Mouse (Mus musculus) CH12.LX (cell line): ENCODE data around the gene 4930447C04Rik. TPM values are rescaled to one million over a fixed set of nuclear protein-coding genes. Genes with fewer than 3 reads are reported as not detected.

Source experiments
- DNase-seq: peaks from one replicate; pipeline ENCODE4 v3.0.0-alpha.2; 2013; ENCODE audit errors: extremely low read depth
- H3K27ac ChIP-seq: 2 replicates; pipeline ENCODE4 v1.5.1; 2012; ENCODE audit warnings: low read depth, mild to moderate bottlenecking, control low read depth, moderate library complexity; ENCODE audit not compliant: insufficient read depth
- H3K27me3 ChIP-seq: replicated peaks from 2 replicates; pipeline ENCODE3; 2012; ENCODE audit warnings: inconsistent platforms
- H3K36me3 ChIP-seq, 2 experiments: replicated peaks in 1 of 2; 2 replicates each; pipeline versions ENCODE3 to v1.6.1; 2012; ENCODE audit warnings: inconsistent platforms in 1 of 2, low read length in 1 of 2, mild to moderate bottlenecking in 1 of 2, mixed read lengths in 1 of 2, moderate library complexity in 1 of 2; ENCODE audit not compliant: control insufficient read depth in 1 of 2, insufficient read depth in 1 of 2
- H3K4me1 ChIP-seq, 2 experiments: 2 replicates each; pipeline ENCODE4 v1.6.1; 2012; ENCODE audit warnings: inconsistent platforms in 1 of 2, moderate library complexity in 1 of 2; ENCODE audit not compliant: insufficient read depth in 2 of 2, control insufficient read depth in 1 of 2
- H3K4me2 ChIP-seq: 2 replicates; pipeline ENCODE4 v1.6.1; 2012; ENCODE audit warnings: low read depth, mild to moderate bottlenecking, control low read depth; ENCODE audit not compliant: poor library complexity, insufficient read depth, severe bottlenecking
- H3K4me3 ChIP-seq, 3 experiments: fragments of 150-350 bp in 1 of 3; sonication (generic) in 1 of 3; replicated peaks in 1 of 3; 2 replicates each; pipeline versions ENCODE3 to v1.5.1; 2011 to 2012; ENCODE audit warnings: low read depth in 2 of 3, low read length in 2 of 3, mild to moderate bottlenecking in 2 of 3, moderate library complexity in 2 of 3, control low read depth in 1 of 3, improper control_type of control experiment in 1 of 3, inconsistent platforms in 1 of 3, mixed read lengths in 1 of 3; ENCODE audit not compliant: poor library complexity in 1 of 3
- H3K79me2 ChIP-seq: replicated peaks from 2 replicates; pipeline ENCODE4 v1.6.1; 2012; ENCODE audit warnings: mild to moderate bottlenecking, moderate library complexity; ENCODE audit not compliant: control insufficient read depth, poor library complexity, insufficient read depth, severe bottlenecking; ENCODE audit errors: extremely low read depth
- H3K9ac ChIP-seq: 2 replicates; pipeline ENCODE4 v1.6.1; 2012; ENCODE audit warnings: low read depth, mild to moderate bottlenecking, control low read depth, moderate library complexity; ENCODE audit not compliant: insufficient read depth
- H3K9me3 ChIP-seq: replicated peaks from 2 replicates; pipeline ENCODE3; 2012; ENCODE audit warnings: low read length, inconsistent platforms, mixed read lengths
- BHLHE40 ChIP-seq: IDR thresholded peaks from 2 replicates; pipeline ENCODE4 v1.6.1; 2011; ENCODE audit warnings: mild to moderate bottlenecking, low read depth, low read length, improper control_type of control experiment
- CHD1 ChIP-seq: IDR thresholded peaks from 2 replicates; pipeline ENCODE4 v1.6.1; 2012; ENCODE audit warnings: low read depth, low read length, improper control_type of control experiment, inconsistent platforms
- CHD2 ChIP-seq: IDR thresholded peaks from 2 replicates; pipeline ENCODE4 v1.6.1; 2011; ENCODE audit warnings: low read length, improper control_type of control experiment
- CTCF ChIP-seq, 2 experiments: IDR thresholded peaks in 1 of 2; conservative IDR thresholded peaks in 1 of 2; 2 replicates each; pipeline ENCODE4 v1.5.1; 2011 to 2012; ENCODE audit warnings: low read depth in 2 of 2, low read length in 2 of 2, improper control_type of control experiment in 1 of 2, inconsistent platforms in 1 of 2, mild to moderate bottlenecking in 1 of 2, moderate library complexity in 1 of 2
- E2F4 ChIP-seq: IDR thresholded peaks from 2 replicates; pipeline ENCODE4 v1.6.1; 2011; ENCODE audit warnings: low read depth, low read length, improper control_type of control experiment; ENCODE audit not compliant: insufficient replicate concordance
- ELF1 ChIP-seq: IDR thresholded peaks from 2 replicates; pipeline ENCODE4 v1.6.1; 2014; ENCODE audit warnings: low read depth, mild to moderate bottlenecking, inconsistent platforms, low read length, improper control_type of control experiment
- EP300 ChIP-seq: IDR thresholded peaks from 2 replicates; pipeline ENCODE4 v1.6.1; 2011; ENCODE audit warnings: low read length, improper control_type of control experiment
- ETS1 ChIP-seq: conservative IDR thresholded peaks from 2 replicates; pipeline ENCODE4 v1.6.1; 2012; ENCODE audit warnings: low read depth, mild to moderate bottlenecking, inconsistent platforms, low read length, improper control_type of control experiment, moderate library complexity
- GABPA ChIP-seq: IDR thresholded peaks from 2 replicates; pipeline ENCODE4 v1.6.1; 2012; ENCODE audit warnings: low read depth, low read length, improper control_type of control experiment, inconsistent platforms; ENCODE audit not compliant: insufficient replicate concordance
- HCFC1 ChIP-seq: IDR thresholded peaks from 2 replicates; pipeline ENCODE4 v1.6.1; 2012; ENCODE audit warnings: low read depth, mild to moderate bottlenecking, inconsistent platforms, low read length, improper control_type of control experiment
- IRF4 ChIP-seq: IDR thresholded peaks from 2 replicates; pipeline ENCODE4 v1.6.1; 2014; ENCODE audit warnings: low read depth, mild to moderate bottlenecking, inconsistent platforms, low read length, improper control_type of control experiment
- JUN ChIP-seq: IDR thresholded peaks from 2 replicates; pipeline ENCODE4 v1.6.1; 2011; ENCODE audit warnings: low read depth, mild to moderate bottlenecking, low read length, improper control_type of control experiment, moderate library complexity; ENCODE audit not compliant: insufficient read depth
- JUND ChIP-seq: conservative IDR thresholded peaks from 2 replicates; pipeline ENCODE4 v1.6.1; 2011; ENCODE audit warnings: low read depth, low read length, improper control_type of control experiment
- KAT2A ChIP-seq: IDR thresholded peaks from 2 replicates; pipeline ENCODE4 v1.6.1; 2012; ENCODE audit warnings: low read length, improper control_type of control experiment, inconsistent platforms; ENCODE audit not compliant: insufficient replicate concordance
- MAFK ChIP-seq: IDR thresholded peaks from 2 replicates; pipeline ENCODE4 v1.6.1; 2011; ENCODE audit warnings: low read length, improper control_type of control experiment; ENCODE audit not compliant: insufficient replicate concordance
- MAX ChIP-seq: IDR thresholded peaks from 2 replicates; pipeline ENCODE4 v1.6.1; 2011; ENCODE audit warnings: low read length, improper control_type of control experiment
- MAZ ChIP-seq: IDR thresholded peaks from 2 replicates; pipeline ENCODE4 v1.6.1; 2012; ENCODE audit warnings: low read depth, mild to moderate bottlenecking, inconsistent platforms, low read length, improper control_type of control experiment, moderate library complexity
- MEF2A ChIP-seq: IDR thresholded peaks from 2 replicates; pipeline ENCODE4 v1.6.1; 2014; ENCODE audit warnings: low read depth, mild to moderate bottlenecking, inconsistent platforms, low read length, improper control_type of control experiment, borderline replicate concordance
- MXI1 ChIP-seq: IDR thresholded peaks from 2 replicates; pipeline ENCODE4 v1.6.1; 2011; ENCODE audit warnings: mild to moderate bottlenecking, low read depth, low read length, improper control_type of control experiment
- MYC ChIP-seq: IDR thresholded peaks from 2 replicates; pipeline ENCODE4 v1.6.1; 2011; ENCODE audit warnings: low read depth, mild to moderate bottlenecking, improper control_type of control experiment, low read length
- NELFE ChIP-seq: IDR thresholded peaks from 2 replicates; pipeline ENCODE4 v1.6.1; 2011; ENCODE audit warnings: low read depth, low read length, improper control_type of control experiment
- NRF1 ChIP-seq: IDR thresholded peaks from 2 replicates; pipeline ENCODE4 v1.6.1; 2014; ENCODE audit warnings: low read depth, mild to moderate bottlenecking, inconsistent platforms, low read length, improper control_type of control experiment, moderate library complexity
- PAX5 ChIP-seq: IDR thresholded peaks from 2 replicates; pipeline ENCODE4 v1.6.1; 2012; ENCODE audit warnings: low read length, inconsistent platforms, mixed read lengths
- POLR2A ChIP-seq: IDR thresholded peaks from 2 replicates; pipeline ENCODE4 v1.6.1; 2011; ENCODE audit warnings: low read depth, mild to moderate bottlenecking, improper control_type of control experiment, low read length
- POLR2AphosphoS2 ChIP-seq: IDR thresholded peaks from 2 replicates; pipeline ENCODE4 v1.6.1; 2011; ENCODE audit warnings: low read depth, low read length, improper control_type of control experiment
- RAD21 ChIP-seq: IDR thresholded peaks from 2 replicates; pipeline ENCODE4 v1.6.1; 2011; ENCODE audit warnings: low read depth, mild to moderate bottlenecking, low read length, improper control_type of control experiment, moderate library complexity
- RCOR1 ChIP-seq: conservative IDR thresholded peaks from 2 replicates; pipeline ENCODE4 v1.6.1; 2012; ENCODE audit warnings: low read depth, mild to moderate bottlenecking, inconsistent platforms, low read length, improper control_type of control experiment
- SIN3A ChIP-seq: IDR thresholded peaks from 2 replicates; pipeline ENCODE4 v1.6.1; 2012; ENCODE audit warnings: low read length, improper control_type of control experiment, inconsistent platforms
- SMC3 ChIP-seq: IDR thresholded peaks from 2 replicates; pipeline ENCODE4 v1.6.1; 2011; ENCODE audit warnings: low read depth, low read length, improper control_type of control experiment
- TBP ChIP-seq: conservative IDR thresholded peaks from 2 replicates; pipeline ENCODE4 v1.6.1; 2011; ENCODE audit warnings: low read depth, low read length, improper control_type of control experiment
- TCF12 ChIP-seq: IDR thresholded peaks from 2 replicates; pipeline ENCODE4 v1.6.1; 2014; ENCODE audit warnings: low read depth, mild to moderate bottlenecking, inconsistent platforms, low read length, improper control_type of control experiment
- UBTF ChIP-seq: IDR thresholded peaks from 2 replicates; pipeline ENCODE4 v1.6.1; 2012; ENCODE audit warnings: low read depth, mild to moderate bottlenecking, inconsistent platforms, low read length, improper control_type of control experiment, moderate library complexity
- USF1 ChIP-seq: IDR thresholded peaks from 2 replicates; pipeline ENCODE4 v1.6.1; 2014; ENCODE audit warnings: low read depth, mild to moderate bottlenecking, inconsistent platforms, low read length, improper control_type of control experiment
- USF2 ChIP-seq: conservative IDR thresholded peaks from 2 replicates; pipeline ENCODE4 v1.6.1; 2011; ENCODE audit warnings: low read depth, low read length, improper control_type of control experiment
- ZC3H11A ChIP-seq: IDR thresholded peaks from 2 replicates; pipeline ENCODE4 v1.6.1; 2012; ENCODE audit warnings: low read depth, mild to moderate bottlenecking, inconsistent platforms, low read length, improper control_type of control experiment
- ZKSCAN1 ChIP-seq: IDR thresholded peaks from 2 replicates; pipeline ENCODE4 v1.6.1; 2012; ENCODE audit warnings: low read depth, inconsistent platforms, low read length, improper control_type of control experiment, borderline replicate concordance
- ZMIZ1 ChIP-seq: IDR thresholded peaks from 2 replicates; pipeline ENCODE4 v1.6.1; 2012; ENCODE audit warnings: low read depth, mild to moderate bottlenecking, inconsistent platforms, low read length, improper control_type of control experiment
- ZNF384 ChIP-seq: IDR thresholded peaks from 2 replicates; pipeline ENCODE4 v1.6.1; 2012; ENCODE audit warnings: low read depth, low read length, improper control_type of control experiment, inconsistent platforms
- dilution Hi-C: fragments of 300-500 bp; cut with MboI; formaldehyde crosslinking; loops from 2 replicates; pipeline ENCODE4 v1.14.3; 2020; ENCODE audit warnings: low sequenced_read_pairs; ENCODE audit not compliant: extremely low pct_unique_long_range_greater_than_20kb, extremely low pct_ligation_motif_present
- in situ Hi-C: fragments of 300-500 bp; cut with MboI; formaldehyde crosslinking; loops from 3 replicates; pipeline ENCODE4 v1.14.3; 2019; ENCODE audit warnings: low sequenced_read_pairs, low pct_ligation_motif_present, low pct_unique_long_range_greater_than_20kb, mixed read lengths
- polyA plus RNA-seq: library from polyadenylated mRNA; unstranded; fragments of >175 nt; gene quantifications from 2 replicates; pipeline ENCODE4 v1.2.1, GENCODE M21; 2012; ENCODE audit warnings: low read depth; ENCODE audit not compliant: insufficient read length
- total RNA-seq, 2 experiments: library from RNA; depleted of rRNA; stranded (reverse); fragments of 300-350 nt in 1 of 2; fragments of >200 nt in 1 of 2; gene quantifications; 2 replicates each; pipeline ENCODE4 v1.2.3; 2012 to 2014

Gene 4930447C04Rik
- total and polyA plus RNA-seq, 3 experiments = 0.52 to 0.89 (median 0.74) TPM

- Histone ChIP-seq H3K27me3 (no peaks in the 10 kb centered on the region), H3K27ac (no peak overlapping the region), H3K9ac (no peak overlapping the region), H3K36me3 (no peaks in the 10 kb centered on the region), H3K9me3 (no peaks in the 10 kb centered on the region), H3K79me2 (no peaks in the 10 kb centered on the region), H3K4me1 (peaks cover 6 to 45% of the 10 kb centered on the region in 2 experiments), H3K4me3 (no peak overlapping the region), H3K4me2 (peak overlapping the region; percentile 1; the same call in 1 of the 2 replicates)
- TF ChIP-seq MAX (peak; percentile 21; the same call in 1 of the 2 replicates), IRF4 (no peak; the same call in 1 of the 2 replicates), JUN (no peak), PAX5 (no peak), NELFE (peak; percentile 40; the same call in 1 of the 2 replicates), MAFK (no peak), POLR2AphosphoS2 (no peak), MYC (no peak), RCOR1 (no peak), MEF2A (no peak), MAZ (0 out of 2 replicates have a peak, but pooled peaks have one; percentile 32), UBTF (no peak), SIN3A (no peak), E2F4 (0 out of 2 replicates have a peak, but pooled peaks have one; percentile 63), KAT2A (no peak), USF2 (no peak), BHLHE40 (peak; percentile 26; the same call in 1 of the 2 replicates), GABPA (no peak), RAD21 (peak; percentile 97), ZKSCAN1 (no peak), ZNF384 (peak; percentile 16; the same call in 1 of the 2 replicates), TCF12 (0 out of 2 replicates have a peak, but pooled peaks have one; percentile 21), NRF1 (no peak), TBP (no peak), CTCF (conservative IDR thresholded peaks at IDR 0.05 in 1 of 2, IDR thresholded peaks at IDR 0.05 in 1 of 2; ENCODE audit: low read depth in 2 of 2, low read length in 2 of 2) (peak; percentile 55 to 96; a peak in 3 of 4 replicates), CHD2 (no peak), SMC3 (peak; percentile 96), HCFC1 (no peak), EP300 (no peak), ETS1 (no peak), POLR2A (no peak), CHD1 (no peak), ZC3H11A (peak; percentile 97), ELF1 (no peak), JUND (no peak), MXI1 (no peak), USF1 (no peak), ZMIZ1 (no peak)
- peak; percentile 66 for DNase-seq
- dilution Hi-C loops = no loop called here
- in situ Hi-C loops = loop anchor here (5.0 to 25.0 kb wide), 2 partner anchors 110 to 665 kb away; no protein-coding TSS in a partner anchor
These were observed 92.8 kb downstream of the 4930447C04Rik start for GRCm38 (mm10) chr12:72847725-72848124.
